Mouse (Mus musculus) midbrain, embryonic 15.5 days (tissue): ENCODE measurements around the gene Msi2. TPM values are rescaled to one million over a fixed set of nuclear protein-coding genes. Genes with fewer than 3 reads are reported as not detected.

Experiments
- ATAC-seq: fragments of 200-750 bp; cut with Nextera tagmentation; replicated peaks from 2 replicates; pipeline ENCODE4 v1.8.0; 2017; ENCODE audit warnings: moderate TSS enrichment
- H3K27ac ChIP-seq: fragments of 300-500 bp; sonication (generic); 2 replicates; pipeline ENCODE4 v1.5.1; 2015; ENCODE audit warnings: mild to moderate bottlenecking, inconsistent platforms
- H3K27me3 ChIP-seq: fragments of 300-500 bp; sonication (generic); replicated peaks from 2 replicates; pipeline ENCODE4 v1.6.1; 2015; ENCODE audit warnings: inconsistent platforms
- H3K36me3 ChIP-seq: fragments of 300-500 bp; sonication (generic); replicated peaks from 2 replicates; pipeline ENCODE4 v1.6.1; 2015; ENCODE audit warnings: inconsistent platforms
- H3K4me1 ChIP-seq: fragments of 300-500 bp; sonication (generic); 2 replicates; pipeline ENCODE4 v1.6.1; 2015; ENCODE audit warnings: inconsistent platforms
- H3K4me2 ChIP-seq: fragments of 300-500 bp; sonication (generic); 2 replicates; pipeline ENCODE4 v1.6.1; 2015; ENCODE audit warnings: inconsistent platforms, mild to moderate bottlenecking, moderate library complexity
- H3K4me3 ChIP-seq: fragments of 300-500 bp; sonication (generic); 2 replicates; pipeline ENCODE4 v1.5.1; 2015; ENCODE audit warnings: mild to moderate bottlenecking, inconsistent platforms
- H3K9ac ChIP-seq: fragments of 300-500 bp; sonication (generic); 2 replicates; pipeline ENCODE4 v1.6.1; 2015; ENCODE audit warnings: mild to moderate bottlenecking, inconsistent platforms
- H3K9me3 ChIP-seq: fragments of 300-500 bp; sonication (generic); 2 replicates; pipeline ENCODE4 v1.6.1; 2016; ENCODE audit warnings: inconsistent platforms
- WGBS: fragments of 180-500 bp; shearing (Covaris S2); methylation state at CpG from one replicate; pipeline ENCODE4 v1.1.7; 2015; ENCODE audit warnings: mixed read lengths; 5-methylcytosine and 5-hydroxymethylcytosine counted together
- polyA plus RNA-seq: library from polyadenylated mRNA; unstranded; fragments of >200 nt; fragmentation: Nextera tagmentation; extraction: Ambion mirVana; gene quantifications from 2 replicates; pipeline ENCODE4 v1.2.1, GENCODE M21; 2015

Msi2 gene
- polyA plus RNA-seq, 1 experiment from 2014 or later, result 33.6 TPM

DNA sequence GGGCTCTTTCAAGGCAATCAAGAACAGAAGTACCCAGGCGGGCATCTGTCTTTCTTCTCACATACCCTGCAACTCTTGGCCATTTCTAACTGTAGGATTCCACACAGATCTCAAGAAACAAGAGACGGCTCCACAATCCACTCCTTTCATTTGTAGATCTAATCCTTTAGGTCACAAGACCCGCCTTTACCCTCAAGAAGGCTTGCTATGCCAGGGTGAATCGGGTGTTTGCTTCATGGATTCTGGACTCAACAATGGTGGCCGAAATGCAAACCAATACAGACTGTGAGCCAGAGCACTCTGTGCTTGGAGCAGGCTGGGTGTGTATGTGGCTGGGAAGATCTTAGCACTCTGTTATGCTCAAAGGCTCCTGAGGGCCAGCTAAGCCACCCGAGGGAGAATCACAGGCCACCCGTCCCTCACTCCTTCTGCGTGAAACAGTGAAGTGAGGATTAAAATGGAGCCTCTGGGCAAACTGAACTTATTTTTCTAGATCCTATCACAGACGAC is 237.2 kb downstream of the Msi2 start:
- ATAC-seq, result peak; percentile 22; the same call in 1 of the 2 replicates
- H3K4me2 ChIP-seq, result no peak overlapping the region
- H3K9ac ChIP-seq, result no peak overlapping the region
- peaks cover 68% of the 10 kb centered on the region for H3K4me1 ChIP-seq
- H3K27me3 ChIP-seq, result no peaks in the 10 kb centered on the region
- H3K27ac ChIP-seq, result peak overlapping the region; percentile 85
- WGBS, result 11% methylated on average over 9 of the region's 9 CpGs
- no peaks in the 10 kb centered on the region for H3K9me3 ChIP-seq
- no peaks in the 10 kb centered on the region for H3K36me3 ChIP-seq
- H3K4me3 ChIP-seq, result no peak overlapping the region

DNA sequence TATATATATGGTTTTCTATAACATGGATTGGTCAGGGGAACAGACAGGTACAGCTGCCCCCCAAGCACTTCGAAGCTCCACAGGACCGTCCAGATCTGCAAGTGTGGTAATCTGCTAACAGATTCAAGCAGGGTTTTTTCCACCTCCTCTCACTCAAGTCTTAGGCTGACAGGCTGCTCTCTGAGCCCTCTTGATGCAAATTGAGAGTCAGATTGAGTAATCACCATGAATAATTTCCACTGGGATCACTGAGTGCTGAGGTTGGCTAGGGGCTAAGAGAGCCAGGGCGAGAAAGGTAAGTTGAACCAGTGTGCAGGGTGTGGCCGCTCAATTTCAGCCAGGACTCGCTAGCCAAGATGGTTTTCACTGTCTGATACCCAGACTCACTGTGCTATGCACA is 238.8 kb downstream of the Msi2 start:
- Histone ChIP-seq H3K36me3 (no peaks in the 10 kb centered on the region), H3K4me3 (no peak overlapping the region), H3K9me3 (no peaks in the 10 kb centered on the region), H3K9ac (no peak overlapping the region), H3K4me2 (no peak overlapping the region), H3K27ac (peak overlapping the region; percentile 39), H3K27me3 (no peaks in the 10 kb centered on the region), H3K4me1 (peaks cover 71% of the 10 kb centered on the region)
- WGBS, result 45% methylated on average over 5 of the region's 5 CpGs
- ATAC-seq, result no peak

DNA sequence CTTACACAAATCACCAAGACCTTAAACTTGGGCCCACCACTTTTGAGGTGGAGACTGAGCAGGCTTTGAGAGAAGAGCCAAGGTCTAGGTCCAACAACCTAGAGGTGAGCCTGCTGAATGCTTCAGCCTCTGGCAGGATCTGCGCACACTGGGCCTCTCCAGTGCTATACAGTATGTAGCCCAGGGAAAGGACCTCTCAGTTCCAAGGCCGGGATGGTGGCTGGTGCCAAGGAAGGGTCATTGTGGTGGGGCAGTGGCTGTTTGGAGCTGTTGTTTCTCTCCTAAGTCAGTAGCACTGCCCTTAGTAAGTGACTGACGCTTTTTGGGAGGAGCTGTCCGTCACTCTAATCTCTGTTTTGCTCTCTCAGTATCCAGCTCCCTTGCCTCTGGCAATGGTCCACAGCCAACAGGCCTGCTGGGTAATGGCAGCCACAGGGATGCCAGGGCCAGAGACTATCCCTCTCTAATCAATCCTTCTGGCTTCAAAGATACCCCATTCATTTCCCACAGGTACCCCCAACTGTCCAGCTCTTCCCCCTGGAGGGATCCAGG is 243.3 kb downstream of the Msi2 start:
- Histone ChIP-seq H3K9ac (no peak overlapping the region), H3K27ac (peak overlapping the region; percentile 50; the same call in 1 of the 2 replicates), H3K4me3 (no peak overlapping the region), H3K36me3 (no peaks in the 10 kb centered on the region), H3K4me1 (peaks cover 65% of the 10 kb centered on the region), H3K9me3 (no peaks in the 10 kb centered on the region), H3K4me2 (no peak overlapping the region), H3K27me3 (no peaks in the 10 kb centered on the region)
- no peak; the same call in 1 of the 2 replicates for ATAC-seq
- WGBS, result 49% methylated on average over 4 of the region's 4 CpGs

DNA sequence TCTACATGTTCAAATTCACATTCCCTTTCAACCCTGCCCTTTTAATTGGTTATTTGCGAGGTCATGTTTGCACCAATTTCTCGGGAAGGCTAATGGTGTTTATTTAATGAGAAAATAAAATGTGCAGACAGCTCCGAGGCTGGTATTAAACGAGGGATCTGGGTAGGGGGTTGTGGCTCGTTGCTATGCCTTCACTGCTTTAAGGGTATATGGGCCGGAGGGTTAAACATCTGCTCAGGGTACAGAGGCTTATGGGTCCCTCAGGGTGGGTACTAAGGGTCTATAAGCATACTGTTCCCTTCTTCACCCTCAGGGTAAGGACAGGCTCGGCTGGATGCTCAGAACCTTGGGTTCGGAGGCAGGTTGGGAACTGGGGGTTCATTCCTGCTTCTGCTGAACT is 245.6 kb downstream of the Msi2 start:
- H3K4me2 ChIP-seq, result no peak overlapping the region
- H3K36me3 ChIP-seq, result no peaks in the 10 kb centered on the region
- 28% methylated on average over 8 of the region's 8 CpGs for WGBS
- ATAC-seq, result no peak
- H3K4me1 ChIP-seq, result peaks cover 53% of the 10 kb centered on the region
- no peak overlapping the region for H3K4me3 ChIP-seq
- no peaks in the 10 kb centered on the region for H3K9me3 ChIP-seq
- no peak overlapping the region for H3K9ac ChIP-seq
- H3K27ac ChIP-seq, result peak overlapping the region; percentile 68
- no peaks in the 10 kb centered on the region for H3K27me3 ChIP-seq

DNA sequence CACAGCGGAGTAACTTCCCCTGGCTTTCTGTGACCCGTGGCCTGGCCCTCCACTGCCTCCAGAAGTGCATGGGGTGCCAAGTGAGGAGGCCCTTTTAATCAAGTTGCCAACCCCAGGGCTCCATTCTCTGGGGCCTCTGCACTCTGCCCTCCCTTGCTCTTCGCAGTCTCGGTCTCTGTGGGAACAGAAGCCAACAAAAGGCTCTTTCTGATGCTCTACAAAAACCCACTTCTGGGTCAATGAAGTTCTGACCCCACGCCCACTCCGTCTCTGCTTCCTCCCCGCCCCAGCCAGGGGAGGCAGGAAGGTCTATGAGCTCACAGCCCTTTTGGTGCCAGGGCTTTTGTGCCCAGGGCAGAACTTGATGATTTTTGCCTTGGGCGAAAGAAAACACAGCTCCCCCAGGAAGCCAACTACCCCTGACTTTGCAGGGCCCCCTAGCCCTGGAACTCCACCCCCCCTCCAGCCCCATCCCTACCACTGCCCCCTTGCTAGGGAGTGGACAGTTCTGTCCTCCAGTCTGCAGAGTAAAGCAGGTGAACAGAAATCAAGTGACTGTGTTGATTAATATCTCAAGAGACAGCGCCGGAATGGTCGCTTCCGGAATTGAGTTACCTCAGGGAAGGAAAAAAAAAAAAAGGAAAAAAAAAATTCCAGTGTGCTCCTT is 246.2 kb downstream of the Msi2 start:
- Histone ChIP-seq H3K9ac (no peak overlapping the region), H3K36me3 (no peaks in the 10 kb centered on the region), H3K4me1 (peaks cover 54% of the 10 kb centered on the region), H3K27me3 (no peaks in the 10 kb centered on the region), H3K27ac (peak overlapping the region; percentile 68), H3K9me3 (no peaks in the 10 kb centered on the region), H3K4me3 (no peak overlapping the region), H3K4me2 (no peak overlapping the region)
- ATAC-seq, result peak; percentile 50
- WGBS, result 15% methylated on average over 12 of the region's 12 CpGs

DNA sequence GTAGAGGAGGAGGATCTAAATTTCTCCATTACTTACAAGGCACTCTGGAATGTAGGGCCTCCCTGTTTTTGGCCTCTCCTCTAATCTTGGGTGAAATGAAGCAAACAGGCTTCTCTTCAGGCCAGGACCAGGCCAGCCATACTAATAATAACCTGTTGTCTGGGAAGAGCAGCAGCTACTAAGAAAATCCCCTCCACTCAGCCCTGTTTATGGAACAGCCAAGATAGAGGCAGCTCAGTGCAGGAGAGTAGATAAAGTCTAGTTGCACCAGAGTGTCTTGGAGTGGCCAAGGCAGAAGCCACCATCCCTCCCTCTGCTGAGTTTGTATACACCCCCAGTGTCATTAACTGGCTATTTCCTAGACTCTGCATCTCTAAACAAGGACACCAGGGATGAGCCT is 247.7 kb downstream of the Msi2 start:
- H3K4me3 ChIP-seq, result no peak overlapping the region
- H3K4me1 ChIP-seq, result peaks cover 46% of the 10 kb centered on the region
- no peaks in the 10 kb centered on the region for H3K36me3 ChIP-seq
- H3K9me3 ChIP-seq, result no peaks in the 10 kb centered on the region
- H3K4me2 ChIP-seq, result no peak overlapping the region
- peak overlapping the region; percentile 23; the same call in 1 of the 2 replicates for H3K27ac ChIP-seq
- H3K27me3 ChIP-seq, result no peaks in the 10 kb centered on the region
- ATAC-seq, result no peak
- H3K9ac ChIP-seq, result no peak overlapping the region

DNA sequence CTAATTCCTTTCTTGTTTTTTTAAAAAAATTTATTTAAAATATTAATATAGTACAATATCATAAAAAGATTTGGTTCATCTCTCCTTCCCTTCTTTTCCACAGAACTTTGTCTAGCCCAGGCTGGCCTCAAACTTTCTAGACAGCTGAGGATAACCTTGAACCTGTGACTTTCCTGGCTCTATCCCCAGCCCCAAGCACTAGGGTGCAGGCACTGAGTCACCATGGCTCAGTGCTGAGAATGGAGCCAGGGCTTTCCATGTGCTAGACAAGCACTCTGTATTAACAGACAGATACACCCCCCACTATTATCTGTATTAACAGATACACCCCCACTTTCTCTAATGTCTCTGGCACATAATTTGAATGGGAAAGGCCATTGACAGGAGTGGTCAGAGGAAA is 249.3 kb downstream of the Msi2 start:
- ATAC-seq, result no peak
- no peak overlapping the region for H3K4me3 ChIP-seq
- H3K9ac ChIP-seq, result no peak overlapping the region
- peaks cover 47% of the 10 kb centered on the region for H3K4me1 ChIP-seq
- no peak overlapping the region for H3K4me2 ChIP-seq
- H3K27me3 ChIP-seq, result no peaks in the 10 kb centered on the region
- no peaks in the 10 kb centered on the region for H3K9me3 ChIP-seq
- no peaks in the 10 kb centered on the region for H3K36me3 ChIP-seq
- no peak overlapping the region for H3K27ac ChIP-seq

DNA sequence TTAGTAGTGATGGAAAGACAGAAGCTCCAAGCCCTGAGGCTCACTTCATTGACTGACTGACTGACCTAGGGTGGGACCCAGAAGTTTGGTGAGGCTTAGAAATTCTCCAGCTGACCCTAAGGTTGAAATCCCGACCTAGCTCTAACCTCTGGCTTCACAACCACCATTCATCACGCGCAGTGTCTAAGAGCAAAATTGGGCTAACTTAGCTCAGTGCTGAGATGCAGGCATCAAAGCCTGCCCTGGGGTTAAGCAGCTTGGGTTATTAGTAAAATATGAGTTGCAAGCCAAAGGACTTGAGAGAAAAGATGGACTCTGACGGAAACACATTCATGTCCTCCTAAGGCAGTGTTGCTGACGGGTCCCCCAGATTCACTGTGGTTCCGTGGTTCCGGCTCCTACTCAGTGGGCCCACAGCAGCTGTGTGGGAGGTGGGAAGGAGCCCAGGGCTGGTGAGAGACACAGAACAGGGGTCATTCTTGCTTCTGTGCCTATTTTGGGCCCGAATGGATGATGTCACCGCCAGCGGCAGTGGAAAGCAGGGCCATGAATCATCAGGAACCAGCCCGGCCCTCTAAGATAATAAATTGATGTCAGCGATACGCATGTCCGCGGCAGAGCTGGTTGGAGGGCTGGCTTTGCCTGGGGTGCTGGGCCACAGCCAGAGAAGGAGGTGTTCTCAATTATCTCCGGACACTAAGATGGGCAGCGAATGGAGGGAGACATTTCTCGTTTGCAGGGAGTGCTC is 250.6 kb downstream of the Msi2 start:
- no peaks in the 10 kb centered on the region for H3K36me3 ChIP-seq
- no peak overlapping the region for H3K4me2 ChIP-seq
- H3K27ac ChIP-seq, result no peak overlapping the region
- 68% methylated on average over 18 of the region's 18 CpGs for WGBS
- H3K27me3 ChIP-seq, result no peaks in the 10 kb centered on the region
- no peaks in the 10 kb centered on the region for H3K9me3 ChIP-seq
- no peak overlapping the region for H3K9ac ChIP-seq
- no peak overlapping the region for H3K4me3 ChIP-seq
- H3K4me1 ChIP-seq, result peaks cover 49% of the 10 kb centered on the region
- no peak for ATAC-seq

DNA sequence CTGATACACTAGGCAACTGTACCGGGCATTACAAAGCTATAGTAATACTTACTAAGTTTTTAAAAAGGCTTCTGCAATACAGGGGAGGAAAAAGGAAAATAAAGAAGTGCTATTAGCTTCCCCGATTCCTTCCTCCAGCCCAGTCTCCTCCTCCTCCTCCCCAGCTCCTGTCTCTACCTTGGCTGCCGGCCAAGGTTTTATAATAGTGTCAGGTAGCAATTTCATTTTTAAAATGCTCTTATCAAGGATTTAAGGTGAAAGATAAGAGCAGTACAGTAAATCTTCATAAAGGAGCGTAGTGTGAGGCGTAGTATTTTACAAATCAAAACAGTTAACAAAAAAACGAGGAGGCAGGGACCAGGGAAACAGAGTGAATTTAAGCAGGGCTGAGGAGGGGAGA is 254.4 kb downstream of the Msi2 start:
- no peak for ATAC-seq
- H3K4me2 ChIP-seq, result no peak overlapping the region
- 54% methylated on average over 6 of the region's 6 CpGs for WGBS
- H3K9me3 ChIP-seq, result no peaks in the 10 kb centered on the region
- H3K27me3 ChIP-seq, result no peaks in the 10 kb centered on the region
- no peak overlapping the region for H3K9ac ChIP-seq
- H3K4me3 ChIP-seq, result no peak overlapping the region
- H3K36me3 ChIP-seq, result no peaks in the 10 kb centered on the region
- peaks cover 60% of the 10 kb centered on the region for H3K4me1 ChIP-seq
- peak overlapping the region; percentile 66 for H3K27ac ChIP-seq

DNA sequence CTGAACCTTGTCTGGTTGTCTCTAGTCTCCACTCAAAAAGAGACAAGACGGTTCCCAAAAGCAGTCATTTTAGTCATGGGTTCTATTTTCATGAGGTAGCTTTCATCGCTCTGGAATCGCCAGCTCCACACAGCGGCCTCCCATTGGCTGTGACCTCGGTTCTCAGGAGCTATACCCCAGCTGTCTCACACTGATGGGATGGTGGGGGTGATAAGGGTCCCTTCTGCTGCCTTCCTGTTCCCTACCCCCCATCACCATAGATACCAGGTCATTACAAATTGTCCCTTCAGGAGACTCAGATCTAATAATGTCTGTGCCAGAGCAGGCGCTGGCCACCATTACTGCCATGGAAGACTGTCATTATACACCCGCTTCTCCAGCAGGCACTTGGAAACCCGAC is 255.5 kb downstream of the Msi2 start:
- Histone ChIP-seq H3K4me1 (peaks cover 58% of the 10 kb centered on the region), H3K4me2 (no peak overlapping the region), H3K4me3 (no peak overlapping the region), H3K9me3 (no peaks in the 10 kb centered on the region), H3K27me3 (no peaks in the 10 kb centered on the region), H3K9ac (no peak overlapping the region), H3K36me3 (no peaks in the 10 kb centered on the region), H3K27ac (peak overlapping the region; percentile 66)
- WGBS, result 57% methylated on average over 8 of the region's 8 CpGs
- 0 out of 2 replicates have a peak, but pooled peaks have one; percentile 53 for ATAC-seq

DNA sequence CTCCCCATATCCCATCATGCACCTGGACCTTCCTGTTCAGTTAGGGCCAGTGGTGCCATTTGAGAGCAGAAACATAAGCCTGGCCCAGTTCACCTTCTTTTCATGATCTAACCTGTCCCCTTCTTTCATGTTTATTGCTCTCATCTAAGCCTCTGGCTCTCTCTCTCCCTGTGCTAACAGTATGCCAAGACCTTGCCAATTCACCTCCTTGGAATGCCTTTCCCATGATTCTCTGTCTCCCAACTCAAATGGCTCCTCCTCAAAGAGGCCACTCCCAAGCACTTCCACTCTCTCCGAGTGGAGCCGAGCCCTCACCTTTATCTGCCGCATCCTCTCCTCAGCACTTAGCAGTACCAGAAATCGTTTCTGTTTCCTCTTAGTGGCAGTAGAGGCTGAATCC is 256.7 kb downstream of the Msi2 start:
- 93% methylated on average over 4 of the region's 4 CpGs for WGBS
- Histone ChIP-seq H3K9ac (no peak overlapping the region), H3K27me3 (no peaks in the 10 kb centered on the region), H3K4me1 (peaks cover 59% of the 10 kb centered on the region), H3K4me3 (no peak overlapping the region), H3K4me2 (no peak overlapping the region), H3K27ac (peak overlapping the region; percentile 48; the same call in 1 of the 2 replicates), H3K36me3 (no peaks in the 10 kb centered on the region), H3K9me3 (no peaks in the 10 kb centered on the region)
- ATAC-seq, result no peak

DNA sequence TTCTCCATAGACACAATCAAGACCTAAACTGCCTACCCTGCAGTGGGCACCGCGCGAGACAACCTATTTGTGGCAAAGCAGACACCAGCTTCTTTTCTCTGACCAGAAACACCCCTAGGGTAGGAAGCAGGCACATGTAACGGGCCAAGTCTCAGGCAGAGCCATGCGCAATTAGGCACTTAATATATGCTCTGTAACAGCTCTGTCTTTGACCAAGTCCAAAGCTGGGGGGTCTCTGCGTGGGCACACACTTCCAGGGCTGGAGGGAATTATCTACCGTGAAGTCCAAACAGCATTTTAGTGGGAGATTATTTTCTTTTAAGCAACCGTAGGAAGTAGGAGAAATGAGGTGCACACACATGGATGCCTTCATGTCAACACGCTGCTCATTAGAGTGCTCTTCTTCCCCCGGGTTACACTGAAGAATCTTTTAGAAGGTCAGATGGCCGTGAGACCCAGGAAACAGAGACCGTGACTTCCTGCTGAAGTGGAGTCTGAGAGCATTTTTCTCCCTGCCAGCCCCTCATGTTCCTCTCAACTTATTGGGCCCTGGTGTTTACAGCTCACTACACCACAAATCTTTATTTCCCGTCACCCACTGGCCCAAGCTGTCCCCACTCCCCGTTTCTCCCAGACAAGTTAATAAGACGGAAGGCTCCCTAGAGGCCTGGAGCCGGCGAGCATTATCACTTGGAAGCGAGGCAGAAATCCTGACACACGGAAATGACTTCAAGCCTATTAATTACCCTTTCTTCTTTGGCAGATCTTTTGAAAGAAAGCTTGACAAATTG is 258.2 kb downstream of the Msi2 start:
- Histone ChIP-seq H3K9ac (no peak overlapping the region), H3K36me3 (no peaks in the 10 kb centered on the region), H3K4me3 (no peak overlapping the region), H3K4me2 (no peak overlapping the region), H3K4me1 (peaks cover 72% of the 10 kb centered on the region), H3K9me3 (no peaks in the 10 kb centered on the region), H3K27me3 (no peaks in the 10 kb centered on the region), H3K27ac (peak overlapping the region; percentile 53)
- ATAC-seq, result no peak
- 25% methylated on average over 19 of the region's 19 CpGs for WGBS
